Mouse (Mus musculus): ENCODE measurements around the gene Tbcel. TPM values are rescaled to one million over a fixed set of nuclear protein-coding genes. Genes with fewer than 3 reads are reported as not detected.

The Tbcel gene
- total and polyA plus RNA-seq, 3 experiments: 13.8 to 39.8 (median 20.4) TPM

GRCm38 (mm10) chr9:42396141-42396540 is 111.5 kb downstream of the Tbcel start:
- Histone ChIP-seq H3K4me1 (ENCODE audit: control insufficient read depth in 1 of 2, insufficient read depth in 2 of 2, low read length in 2 of 2) (peaks cover 0 to 4% of the 10 kb centered on the region in 2 experiments; a peak in 1 of 4 replicates), H3K36me3 (ENCODE audit: control insufficient read depth in 1 of 2, insufficient read depth in 2 of 2, low read length in 2 of 2) (no peaks in the 10 kb centered on the region), H3K4me3 (ENCODE audit: control insufficient read depth in 1 of 2, insufficient read depth in 1 of 2, low read depth in 2 of 2, low read length in 2 of 2) (no peak overlapping the region), H3K79me2 (ENCODE audit: control insufficient read depth, insufficient read depth, low read length, poor library complexity) (no peaks in the 10 kb centered on the region), H3K9me3 (replicated peaks; ENCODE audit: insufficient read depth, low read length) (no peaks in the 10 kb centered on the region), H3K27ac (ENCODE audit: control insufficient read depth, low read depth, low read length) (no peak overlapping the region), H3K27me3 (ENCODE audit: control insufficient read depth in 1 of 2, insufficient read depth in 2 of 2, low read length in 2 of 2) (0 out of 4 replicates have a peak, but pooled peaks cover 0 to 1% of the 10 kb centered on the region in 2 experiments), H3K9ac (ENCODE audit: control insufficient read depth, low read depth, low read length, poor library complexity, severe bottlenecking) (no peak overlapping the region)
- DNase-seq (ENCODE audit: low read depth, low spot score): no peak
- no peak for TF ChIP-seq ETS1 (IDR thresholded peaks at IDR 0.05; ENCODE audit: low read depth, low read length)
- no peak for TF ChIP-seq HCFC1 (IDR thresholded peaks at IDR 0.05; ENCODE audit: low read depth, low read length)
- no peak for TF ChIP-seq MXI1 (IDR thresholded peaks at IDR 0.05; ENCODE audit: low read depth, low read length)
- TF ChIP-seq UBTF (IDR thresholded peaks at IDR 0.05; ENCODE audit: borderline replicate concordance, insufficient read depth, low read depth, low read length): no peak
- no peak for TF ChIP-seq TCF12 (IDR thresholded peaks at IDR 0.05; ENCODE audit: low read depth, low read length)
- TF ChIP-seq POLR2AphosphoS2 (IDR thresholded peaks at IDR 0.05; ENCODE audit: low read length): no peak
- no peak for TF ChIP-seq ZNF384 (IDR thresholded peaks at IDR 0.05; ENCODE audit: low read depth, low read length)
- no peak for TF ChIP-seq GATA1 (IDR thresholded peaks at IDR 0.05; ENCODE audit: low read depth, low read length)

DNA sequence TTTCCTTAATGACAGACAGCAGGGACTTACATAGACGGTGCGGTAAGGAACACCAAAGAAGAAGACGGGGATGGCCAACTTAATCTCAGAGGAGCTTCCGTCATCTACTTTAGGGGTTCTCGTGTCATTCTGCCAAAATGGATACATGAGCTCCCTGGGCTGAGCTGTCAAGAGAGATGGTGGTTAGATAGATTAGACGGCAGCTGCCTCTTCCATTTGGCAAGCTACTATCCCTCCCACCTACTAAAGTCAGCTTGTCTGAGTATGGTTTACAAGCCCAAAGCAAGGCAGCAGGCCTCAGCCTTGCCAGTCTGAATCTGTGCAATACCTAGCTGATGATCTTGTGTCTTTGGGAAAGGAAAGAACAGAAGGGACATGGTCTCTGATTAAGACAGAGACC is 112.7 kb downstream of the Tbcel start:
- no peak for TF ChIP-seq MYB (IDR thresholded peaks at IDR 0.05; ENCODE audit: low read depth, low read length)
- TF ChIP-seq RAD21 (IDR thresholded peaks at IDR 0.05; ENCODE audit: low read depth, low read length): no peak
- TF ChIP-seq GATA1 (IDR thresholded peaks at IDR 0.05; ENCODE audit: low read depth, low read length): no peak
- no peak for TF ChIP-seq SIN3A (IDR thresholded peaks at IDR 0.05; ENCODE audit: low read length)
- no peak for TF ChIP-seq CTCF (IDR thresholded peaks at IDR 0.05 in 2 of 3, conservative IDR thresholded peaks at IDR 0.05 in 1 of 3; ENCODE audit: control insufficient read depth in 1 of 3, insufficient read depth in 1 of 3, low read depth in 2 of 3, low read length in 3 of 3, poor library complexity in 1 of 3, severe bottlenecking in 1 of 3)
- TF ChIP-seq BHLHE40 (IDR thresholded peaks at IDR 0.05; ENCODE audit: borderline replicate concordance, low read depth, low read length): no peak
- no peak for TF ChIP-seq ZMIZ1 (IDR thresholded peaks at IDR 0.05; ENCODE audit: low read depth, low read length)
- Histone ChIP-seq H3K9ac (ENCODE audit: control insufficient read depth, low read depth, low read length, poor library complexity, severe bottlenecking) (no peak overlapping the region), H3K9me3 (replicated peaks; ENCODE audit: insufficient read depth, low read length) (no peaks in the 10 kb centered on the region), H3K4me1 (ENCODE audit: control insufficient read depth in 1 of 2, insufficient read depth in 2 of 2, low read length in 2 of 2) (peaks cover 0 to 4% of the 10 kb centered on the region in 2 experiments; a peak in 1 of 4 replicates), H3K36me3 (ENCODE audit: control insufficient read depth in 1 of 2, insufficient read depth in 2 of 2, low read length in 2 of 2) (no peaks in the 10 kb centered on the region), H3K27ac (ENCODE audit: control insufficient read depth, low read depth, low read length) (no peak overlapping the region), H3K27me3 (ENCODE audit: control insufficient read depth in 1 of 2, insufficient read depth in 2 of 2, low read length in 2 of 2) (0 out of 4 replicates have a peak, but pooled peaks cover 0 to 1% of the 10 kb centered on the region in 2 experiments), H3K79me2 (ENCODE audit: control insufficient read depth, insufficient read depth, low read length, poor library complexity) (no peaks in the 10 kb centered on the region), H3K4me3 (ENCODE audit: control insufficient read depth in 1 of 2, insufficient read depth in 1 of 2, low read depth in 2 of 2, low read length in 2 of 2) (no peak overlapping the region)
- DNase-seq (ENCODE audit: low read depth, low spot score): no peak

GRCm38 (mm10) chr9:42394321-42394720 is 113.3 kb downstream of the Tbcel start:
- Histone ChIP-seq H3K27ac (ENCODE audit: control insufficient read depth, low read depth, low read length) (no peak overlapping the region), H3K9me3 (replicated peaks; ENCODE audit: insufficient read depth, low read length) (no peaks in the 10 kb centered on the region), H3K27me3 (ENCODE audit: control insufficient read depth in 1 of 2, insufficient read depth in 2 of 2, low read length in 2 of 2) (0 out of 4 replicates have a peak, but pooled peaks cover 0 to 1% of the 10 kb centered on the region in 2 experiments), H3K4me3 (ENCODE audit: control insufficient read depth in 1 of 2, insufficient read depth in 1 of 2, low read depth in 2 of 2, low read length in 2 of 2) (no peak overlapping the region), H3K9ac (ENCODE audit: control insufficient read depth, low read depth, low read length, poor library complexity, severe bottlenecking) (no peak overlapping the region), H3K36me3 (ENCODE audit: control insufficient read depth in 1 of 2, insufficient read depth in 2 of 2, low read length in 2 of 2) (no peaks in the 10 kb centered on the region), H3K4me1 (ENCODE audit: control insufficient read depth in 1 of 2, insufficient read depth in 2 of 2, low read length in 2 of 2) (peaks cover 0 to 4% of the 10 kb centered on the region in 2 experiments; a peak in 1 of 4 replicates), H3K79me2 (ENCODE audit: control insufficient read depth, insufficient read depth, low read length, poor library complexity) (no peaks in the 10 kb centered on the region)
- no peak for TF ChIP-seq E2F4 (IDR thresholded peaks at IDR 0.05; ENCODE audit: borderline replicate concordance, low read depth, low read length)
- TF ChIP-seq POLR2AphosphoS2 (IDR thresholded peaks at IDR 0.05; ENCODE audit: low read length): no peak
- no peak for TF ChIP-seq KAT2A (conservative IDR thresholded peaks at IDR 0.05; ENCODE audit: low read depth, low read length)
- no peak for TF ChIP-seq MYB (IDR thresholded peaks at IDR 0.05; ENCODE audit: low read depth, low read length)
- DNase-seq (ENCODE audit: low read depth, low spot score): no peak

All from MEL (cell line).